ENCODE assay signal across 12 mouse cellular contexts in genomic region chr7:25088968-25089367, GRCm38 (mm10). TPM values are rescaled to one million over a fixed set of nuclear protein-coding genes. Genes with fewer than 3 reads are reported as not detected.
DNase-seq lines count a peak whose midpoint lies in the region; ATAC-seq lines count a peak whose summit lies in the region.
"Had no signal": no experiment of that assay in that cellular context is flagged by ENCODE, and none has a peak within 500 bp of the region (broad histone marks: within the 10 kb centered on the region; RNA-seq: fewer than 3 reads in every experiment).

No protein-coding gene starts in this region.

- WGBS in kidney, embryonic 14.5 days, result 20% methylated on average over 10 of the region's 11 CpGs

- H3K4me1 ChIP-seq in kidney, embryonic 14.5 days (ENCODE audit: control insufficient read depth, insufficient read depth, low read length), result peaks cover 12% of the 10 kb centered on the region; the same call in 1 of the 2 replicates

- no peak for DNase-seq in kidney, adult 8-10 months
- peak; percentile 26 for DNase-seq in thymus, postnatal 0 days (ENCODE audit: low spot score)
- no peak for DNase-seq in thymus, postnatal 14 days
- DNase-seq in naive thymus-derived CD4-positive, alpha-beta T cell, adult 2 months (ENCODE audit: low read depth), result peak; percentile 42
- DNase-seq in retina, embryonic 14.5 days (ENCODE audit: low spot score), result no peak
- DNase-seq: right cerebral cortex, postnatal 14 days had no signal

- H3K27ac ChIP-seq in kidney, embryonic 14.5 days (ENCODE audit: low read depth, low read length), result no peak overlapping the region
- H3K27ac ChIP-seq: hindbrain, embryonic 15.5 days; macrophage had no signal

- no peaks in the 10 kb centered on the region for H3K27me3 ChIP-seq in kidney, embryonic 14.5 days (ENCODE audit: control insufficient read depth, insufficient read depth, low read length)
- H3K27me3 ChIP-seq: hindbrain, embryonic 15.5 days had no signal

- no peak overlapping the region for H3K4me3 ChIP-seq in kidney, embryonic 14.5 days (ENCODE audit: low read length)
- H3K4me3 ChIP-seq: hindbrain, embryonic 15.5 days had no signal

- no peak overlapping the region for H3K4me2 ChIP-seq in kidney, embryonic 14.5 days (replicated peaks; ENCODE audit: low read depth, low read length)
- H3K4me2 ChIP-seq: hindbrain, embryonic 15.5 days had no signal

- no peaks in the 10 kb centered on the region for H3K9me3 ChIP-seq in kidney, embryonic 14.5 days (ENCODE audit: control insufficient read depth, low read length)
- H3K9me3 ChIP-seq: G1E; hindbrain, embryonic 15.5 days had no signal

- H3K9ac ChIP-seq in kidney, embryonic 14.5 days (ENCODE audit: low read depth, low read length), result no peak overlapping the region
- H3K9ac ChIP-seq: hindbrain, embryonic 15.5 days had no signal

- ATAC-seq in kidney, embryonic 14.5 days (ENCODE audit: low FRiP score, low TSS enrichment), result peak; percentile 43; the same call in 1 of the 2 replicates
- ATAC-seq in inflammation-experienced regulatory T-cells, adult 6 months, result peak; percentile 45
- ATAC-seq in frontal cortex, adult (ENCODE audit: low TSS enrichment), result no peak

- H3K36me3 ChIP-seq in kidney, embryonic 14.5 days (ENCODE audit: control insufficient read depth, insufficient read depth, low read length), result peaks cover 16% of the 10 kb centered on the region

RNA-seq across cellular contexts. Expression of gene Zfp574, which starts 16.6 kb away (rescaled TPM):
- polyA plus RNA-seq in kidney, embryonic 14.5 days (2014; fragmentation: Nextera tagmentation; extraction: Ambion mirVana), result 21.9 and 33.4 TPM in 2 replicates
- 18.1 and 20.8 TPM in 2 replicates for polyA plus RNA-seq in thymus, postnatal 0 days (2015; fragmentation: Nextera tagmentation; extraction: Ambion mirVana)
- polyA plus RNA-seq in inflammation-experienced regulatory T-cells, adult 6 months (2017; shearing (Covaris generic)), result 10 to 100 TPM in 2 of 3 experiments, 1 to 10 TPM in 1; 8.9 to 11.3 (median 11.3) TPM

RNA-seq across cellular contexts. Expression of gene Grik5, which starts 16.8 kb away (rescaled TPM):
- polyA plus RNA-seq in kidney, embryonic 14.5 days (2014; fragmentation: Nextera tagmentation; extraction: Ambion mirVana), result 13.2 and 14.2 TPM in 2 replicates
- polyA plus RNA-seq in thymus, postnatal 0 days (2015; fragmentation: Nextera tagmentation; extraction: Ambion mirVana), result 0.80 and 1.2 TPM in 2 replicates
- 1 to 10 TPM; 3.1 to 4.9 (median 3.2) TPM for polyA plus RNA-seq in inflammation-experienced regulatory T-cells, adult 6 months (2017; shearing (Covaris generic))

Comparison
In these comparisons a context has a peak if more than half of its experiments do, and no peak if none do; other contexts are left out.
1. DNase-seq: peak in thymus, postnatal 0 days (single experiment) and naive thymus-derived CD4-positive, alpha-beta T cell, adult 2 months (single experiment); none in kidney, adult 8-10 months (0 of 2), thymus, postnatal 14 days (single experiment) and retina, embryonic 14.5 days (single experiment).